Mouse (Mus musculus) adrenal gland, adult (tissue): ENCODE results near the gene Bcl9l.
A peak's percentile ranks its signal among the peaks of the same experiment; 100 is the strongest.

Experiments
- DNase-seq, 2 experiments: peaks; one replicate each; pipeline ENCODE4 v3.0.0; 2022 to 2023; ENCODE audit warnings: low spot score in 1 of 2; ENCODE audit not compliant: inconsistent age in 2 of 2

Gene Bcl9l

GRCm38 (mm10) chr9:44510872-44511601, 28.4 kb downstream of the Bcl9l start:
- peak; percentile 27 to 72 for DNase-seq

- peak in 1 of 2 experiments; percentile 53 for DNase-seq
These were observed 29.5 kb downstream of the Bcl9l start for GRCm38 (mm10) chr9:44511935-44512716.

- DNase-seq: no peak
These were observed 30.0 kb downstream of the Bcl9l start for GRCm38 (mm10) chr9:44512717-44513003.

GRCm38 (mm10) chr9:44513121-44513520, 30.5 kb downstream of the Bcl9l start:
- peak in 1 of 2 experiments; percentile 43 for DNase-seq

- DNase-seq: no peak
These were observed 31.0 kb downstream of the Bcl9l start for GRCm38 (mm10) chr9:44513610-44514009.

GRCm38 (mm10) chr9:44514147-44514546, 31.5 kb downstream of the Bcl9l start:
- no peak for DNase-seq

GRCm38 (mm10) chr9:44515131-44515751, 32.6 kb downstream of the Bcl9l start:
- DNase-seq: peak; percentile 47 to 76

- DNase-seq: no peak
These were observed 33.3 kb downstream of the Bcl9l start for GRCm38 (mm10) chr9:44515891-44516290.

GRCm38 (mm10) chr9:44517368-44517767, 34.7 kb downstream of the Bcl9l start:
- peak in 1 of 2 experiments; percentile 47 for DNase-seq

- DNase-seq: no peak
These were observed 35.4 kb downstream of the Bcl9l start for GRCm38 (mm10) chr9:44518068-44518467.

GRCm38 (mm10) chr9:44521927-44522326, 39.3 kb downstream of the Bcl9l start:
- no peak for DNase-seq

GRCm38 (mm10) chr9:44523686-44524085, 41.1 kb downstream of the Bcl9l start:
- DNase-seq: no peak

- no peak for DNase-seq
These were observed 41.7 kb downstream of the Bcl9l start for GRCm38 (mm10) chr9:44524235-44524826.

- DNase-seq: no peak
These were observed 42.4 kb downstream of the Bcl9l start for GRCm38 (mm10) chr9:44525001-44525400.

- no peak for DNase-seq
These were observed 43.0 kb downstream of the Bcl9l start for GRCm38 (mm10) chr9:44525589-44525988.

GRCm38 (mm10) chr9:44526337-44527112, 43.9 kb downstream of the Bcl9l start:
- DNase-seq: no peak

- DNase-seq: peak in 1 of 2 experiments; percentile 49
These were observed 45.7 kb downstream of the Bcl9l start for GRCm38 (mm10) chr9:44528340-44528739.

- no peak for DNase-seq
These were observed 50.5 kb downstream of the Bcl9l start for GRCm38 (mm10) chr9:44532991-44533580.

- peak in 1 of 2 experiments; percentile 40 for DNase-seq
These were observed 55.1 kb downstream of the Bcl9l start for GRCm38 (mm10) chr9:44537625-44538301.
